Mouse (Mus musculus): ENCODE results near the gene Fos. TPM values are rescaled to one million over a fixed set of nuclear protein-coding genes. Genes with fewer than 3 reads are reported as not detected.

Gene Fos
- total RNA-seq, 2 experiments from 2014 or later, result 56.9 to 88.9 TPM

- intact Hi-C loops (cut with DNase I), result no loop called here
- TF ChIP-seq CTCF (IDR thresholded peaks at IDR 0.05), result peak; percentile 68
- no peak overlapping the region for H3K27ac ChIP-seq
- DNase-seq (ENCODE audit: extremely low spot score in 1 of 2, low spot score in 2 of 2), result peak; percentile 48 to 67
- H3K4me3 ChIP-seq, result no peak overlapping the region
Measured at GRCm38 (mm10) chr12:85492084-85492645, 18.5 kb downstream of the Fos start.

DNA sequence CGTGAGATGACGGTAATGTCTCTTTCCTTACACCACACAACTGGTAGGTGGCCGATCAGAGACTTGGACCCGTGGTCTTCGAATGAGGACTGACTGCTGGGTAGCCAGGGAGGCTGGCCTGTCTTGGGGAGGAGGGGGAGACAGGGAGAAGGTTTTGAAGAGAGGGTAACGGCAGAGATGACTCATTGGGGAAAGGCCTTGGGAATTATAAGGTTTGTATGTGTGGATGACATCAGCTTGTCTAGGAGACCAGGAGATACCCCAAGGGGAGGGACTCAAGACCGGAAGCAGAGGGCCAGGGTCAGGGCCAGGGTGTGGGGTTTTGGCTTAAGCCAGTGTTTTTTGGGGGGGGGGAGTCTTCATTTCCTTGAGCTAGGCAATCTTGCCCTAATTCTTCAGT, 22.6 kb downstream of the Fos start:
- H3K4me3 ChIP-seq, result no peak overlapping the region
- no peak overlapping the region for H3K27ac ChIP-seq
- intact Hi-C loops (cut with DNase I), result loop anchor here (2.0 kb wide), 1 partner anchor 166 kb away; no protein-coding TSS in a partner anchor
- no peak for DNase-seq (ENCODE audit: extremely low spot score in 1 of 2, low spot score in 2 of 2)
- no peak for TF ChIP-seq CTCF (IDR thresholded peaks at IDR 0.05)

GRCm38 (mm10) chr12:85496755-85497154, 23.1 kb downstream of the Fos start:
- intact Hi-C loops (cut with DNase I), result loop anchor here (2.0 kb wide), 1 partner anchor 166 kb away; no protein-coding TSS in a partner anchor
- peak; percentile 82 for TF ChIP-seq CTCF (IDR thresholded peaks at IDR 0.05)
- H3K27ac ChIP-seq, result no peak overlapping the region
- DNase-seq (ENCODE audit: extremely low spot score in 1 of 2, low spot score in 2 of 2), result peak; percentile 63 to 70
- H3K4me3 ChIP-seq, result no peak overlapping the region

DNA sequence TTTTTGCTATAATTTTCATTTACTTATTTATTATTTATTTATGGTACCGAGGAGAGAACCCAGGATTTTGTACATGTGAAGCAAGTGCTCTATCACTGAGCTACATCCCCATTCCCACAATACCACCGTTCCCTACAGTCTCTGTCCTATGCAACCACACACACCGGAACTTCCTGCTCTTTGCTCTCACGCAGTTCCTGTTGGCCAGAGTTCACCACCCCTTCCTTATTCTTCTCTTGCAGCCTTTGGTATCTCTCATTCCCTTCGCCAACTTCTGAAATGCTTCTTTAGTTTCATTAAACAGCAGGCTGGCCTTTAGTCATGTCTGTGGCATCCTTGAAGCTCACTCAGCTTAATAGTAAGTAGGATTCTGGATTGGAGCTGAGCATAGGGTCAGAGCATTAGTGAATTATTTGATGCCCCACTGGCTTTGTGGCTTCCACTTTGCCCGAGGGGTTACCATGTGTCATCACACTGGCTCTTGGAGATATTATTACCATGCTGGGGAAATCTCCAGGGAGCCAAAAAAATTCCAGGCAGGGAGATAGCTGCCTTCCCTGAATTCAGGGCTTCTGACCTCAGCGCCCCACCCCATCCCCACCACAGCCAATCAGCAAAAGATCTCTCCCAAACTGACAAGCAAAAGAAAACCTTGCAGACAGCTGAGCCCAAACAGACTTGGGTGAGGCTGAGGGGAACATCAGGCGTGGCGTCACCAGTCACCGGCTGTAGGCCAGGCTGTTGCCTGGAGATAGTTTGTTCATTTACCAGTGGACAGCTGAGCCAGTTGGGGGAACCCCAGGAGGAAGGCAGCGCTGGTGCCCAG, 23.8 kb downstream of the Fos start:
- no peak overlapping the region for H3K4me3 ChIP-seq
- no peak for TF ChIP-seq CTCF (IDR thresholded peaks at IDR 0.05)
- H3K27ac ChIP-seq, result no peak overlapping the region
- intact Hi-C loops (cut with DNase I), result loop anchor here (2.0 kb wide), 1 partner anchor 165 kb away; no protein-coding TSS in a partner anchor
- DNase-seq (ENCODE audit: extremely low spot score in 1 of 2, low spot score in 2 of 2), result no peak

GRCm38 (mm10) chr12:85499001-85499400, 25.3 kb downstream of the Fos start:
- Histone ChIP-seq H3K27ac (no peak overlapping the region), H3K4me3 (no peak overlapping the region)
- intact Hi-C loops (cut with DNase I), result no loop called here
- no peak for DNase-seq (ENCODE audit: extremely low spot score in 1 of 2, low spot score in 2 of 2)
- TF ChIP-seq CTCF (IDR thresholded peaks at IDR 0.05), result no peak

DNA sequence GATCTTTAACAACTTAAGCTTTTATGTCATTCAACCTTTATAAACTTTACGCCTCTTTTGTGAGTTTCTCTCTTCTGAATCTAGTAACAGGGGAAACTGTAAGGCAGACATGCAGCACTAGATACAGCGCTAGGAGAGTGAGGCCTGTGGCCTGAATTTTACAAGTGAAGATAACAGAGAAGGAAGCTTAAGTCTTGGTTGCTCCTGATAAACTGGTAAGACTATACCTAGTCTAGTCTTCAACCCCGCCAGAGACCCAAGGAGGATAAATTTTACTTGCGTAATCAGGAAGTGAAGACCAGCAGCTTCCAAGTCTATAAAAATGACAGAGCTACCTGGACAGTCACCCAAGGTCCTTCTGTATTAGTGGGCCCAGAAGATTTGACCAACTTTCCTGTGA, 29.0 kb downstream of the Fos start:
- H3K27ac ChIP-seq, result no peak overlapping the region
- DNase-seq (ENCODE audit: extremely low spot score in 1 of 2, low spot score in 2 of 2), result no peak
- no peak for TF ChIP-seq CTCF (IDR thresholded peaks at IDR 0.05)
- intact Hi-C loops (cut with DNase I), result no loop called here
- no peak overlapping the region for H3K4me3 ChIP-seq

GRCm38 (mm10) chr12:85508235-85508634, 34.5 kb downstream of the Fos start:
- no peak overlapping the region for H3K4me3 ChIP-seq
- peak; percentile 82 for TF ChIP-seq CTCF (IDR thresholded peaks at IDR 0.05)
- H3K27ac ChIP-seq, result no peak overlapping the region
- DNase-seq (ENCODE audit: extremely low spot score in 1 of 2, low spot score in 2 of 2), result peak in 1 of 2 experiments; percentile 48
- intact Hi-C loops (cut with DNase I), result loop anchor here (1.0 to 2.0 kb wide), 2 partner anchors 155 to 221 kb away; no protein-coding TSS in a partner anchor

DNA sequence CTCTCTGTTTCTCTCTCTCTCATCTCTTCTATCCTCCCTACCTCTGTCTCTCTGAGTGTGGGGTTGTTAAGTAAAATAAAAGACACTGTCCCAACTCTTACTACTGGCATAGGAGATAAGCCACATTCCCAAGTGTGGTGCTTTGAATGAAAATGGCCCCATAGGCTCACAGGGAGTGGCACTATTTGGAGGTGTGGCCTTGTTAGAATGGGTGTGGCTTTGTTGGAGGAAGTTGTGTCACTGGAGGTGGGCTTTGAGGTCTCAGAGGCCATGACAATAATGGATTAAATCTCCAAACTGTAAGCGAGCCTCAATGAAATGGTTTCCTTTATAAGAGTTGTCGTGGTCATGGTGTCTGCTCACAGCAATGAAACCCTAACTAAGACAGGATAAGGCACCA, 36.3 kb downstream of the Fos start:
- no peak for TF ChIP-seq CTCF (IDR thresholded peaks at IDR 0.05)
- no peak overlapping the region for H3K27ac ChIP-seq
- intact Hi-C loops (cut with DNase I), result no loop called here
- no peak overlapping the region for H3K4me3 ChIP-seq
- DNase-seq (ENCODE audit: extremely low spot score in 1 of 2, low spot score in 2 of 2), result no peak

DNA sequence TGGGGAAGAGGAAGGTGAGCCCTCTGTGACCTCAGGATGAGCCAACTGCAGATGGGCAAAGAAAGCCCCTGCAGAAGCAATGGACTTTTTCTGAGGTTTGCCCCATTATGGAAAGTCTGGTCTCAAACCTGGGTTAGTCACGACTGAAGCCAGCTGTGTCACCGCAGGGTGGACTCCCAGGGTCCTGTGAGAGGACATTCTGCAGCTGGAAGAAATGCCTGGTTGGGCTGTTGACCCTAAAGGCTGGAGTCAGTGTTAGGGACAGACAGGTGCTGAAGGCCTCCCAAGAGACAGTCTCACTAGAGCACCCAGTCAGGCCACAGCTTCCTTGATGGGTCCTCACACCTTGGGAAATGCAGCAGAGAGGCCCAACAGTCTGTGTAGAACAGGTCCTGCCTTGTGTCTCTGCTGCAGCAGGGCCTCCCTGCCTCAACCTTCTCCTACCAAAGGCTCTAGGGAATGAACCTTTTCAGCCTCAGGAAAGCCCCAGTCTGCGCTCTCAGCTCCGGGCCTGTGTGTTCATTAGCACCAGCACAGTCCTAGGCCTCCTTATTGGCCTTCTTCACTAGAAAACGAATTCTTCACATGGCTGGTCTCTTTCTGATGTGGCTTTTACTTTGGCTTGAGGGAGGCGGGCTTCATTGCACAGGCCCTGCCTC, 40.2 kb downstream of the Fos start:
- TF ChIP-seq CTCF (IDR thresholded peaks at IDR 0.05), result no peak
- Histone ChIP-seq H3K4me3 (no peak overlapping the region), H3K27ac (no peak overlapping the region)
- intact Hi-C loops (cut with DNase I), result no loop called here
- DNase-seq (ENCODE audit: extremely low spot score in 1 of 2, low spot score in 2 of 2), result no peak

- intact Hi-C loops (cut with DNase I), result no loop called here
- no peak for DNase-seq (ENCODE audit: extremely low spot score in 1 of 2, low spot score in 2 of 2)
- TF ChIP-seq CTCF (IDR thresholded peaks at IDR 0.05), result no peak
- Histone ChIP-seq H3K4me3 (no peak overlapping the region), H3K27ac (no peak overlapping the region)
Measured at GRCm38 (mm10) chr12:85514958-85515357, 41.3 kb downstream of the Fos start.

- intact Hi-C loops (cut with DNase I), result no loop called here
- Histone ChIP-seq H3K27ac (no peak overlapping the region), H3K4me3 (no peak overlapping the region)
- DNase-seq (ENCODE audit: extremely low spot score in 1 of 2, low spot score in 2 of 2), result no peak
- TF ChIP-seq CTCF (IDR thresholded peaks at IDR 0.05), result no peak
Measured at GRCm38 (mm10) chr12:85515865-85516264, 42.2 kb downstream of the Fos start.

DNA sequence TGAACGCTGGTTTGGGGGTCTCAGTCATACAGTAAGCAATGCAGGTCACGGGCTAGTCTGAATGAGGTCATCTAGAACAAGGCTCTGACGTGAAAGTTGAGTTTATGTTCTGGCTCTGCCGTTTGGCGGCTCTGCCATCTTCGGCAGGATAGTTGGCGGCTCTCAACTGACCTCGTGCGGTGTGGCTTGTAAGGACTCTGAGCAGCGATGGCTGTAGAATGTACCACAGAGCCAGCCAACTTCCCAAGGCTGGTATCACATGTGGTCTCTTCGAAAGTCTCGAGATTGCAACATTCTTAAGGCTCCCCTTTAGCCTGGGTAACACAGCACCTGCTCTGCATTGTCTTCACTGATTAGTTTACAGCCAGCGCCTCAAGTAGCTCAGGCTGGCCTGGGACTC, 43.6 kb downstream of the Fos start:
- TF ChIP-seq CTCF (IDR thresholded peaks at IDR 0.05), result no peak
- intact Hi-C loops (cut with DNase I), result no loop called here
- Histone ChIP-seq H3K27ac (no peak overlapping the region), H3K4me3 (no peak overlapping the region)
- DNase-seq (ENCODE audit: extremely low spot score in 1 of 2, low spot score in 2 of 2), result no peak

Data from left cerebral cortex, adult 2 months (tissue).